Mouse (Mus musculus) CD4-positive, CD25-positive, alpha-beta regulatory T cell, adult 4 months (primary cell): Measurements from ENCODE around the gene Glt8d1. TPM values are rescaled to one million over a fixed set of nuclear protein-coding genes. Genes with fewer than 3 reads are reported as not detected.

Experiments
- ATAC-seq: one replicate; pipeline ENCODE4 v1.8.0; 2017
- polyA plus RNA-seq, 2 experiments: library from polyadenylated mRNA; unstranded; fragments of 100-300 nt; shearing (Covaris generic); gene quantifications; one replicate each; pipeline ENCODE4 v1.2.1; 2017

Glt8d1 gene
- 10 to 100 TPM; 10.1 to 10.4 TPM for polyA plus RNA-seq

- ATAC-seq: peak; percentile 89
Observed at GRCm38 (mm10) chr14:31001307-31002205, at the start of gene Glt8d1, which contains the start of gene Spcs1. Gene Glt8d1, plus strand, starts transcription at chr14:31001400. Gene Spcs1, minus strand, starts transcription at chr14:31001672.

DNA sequence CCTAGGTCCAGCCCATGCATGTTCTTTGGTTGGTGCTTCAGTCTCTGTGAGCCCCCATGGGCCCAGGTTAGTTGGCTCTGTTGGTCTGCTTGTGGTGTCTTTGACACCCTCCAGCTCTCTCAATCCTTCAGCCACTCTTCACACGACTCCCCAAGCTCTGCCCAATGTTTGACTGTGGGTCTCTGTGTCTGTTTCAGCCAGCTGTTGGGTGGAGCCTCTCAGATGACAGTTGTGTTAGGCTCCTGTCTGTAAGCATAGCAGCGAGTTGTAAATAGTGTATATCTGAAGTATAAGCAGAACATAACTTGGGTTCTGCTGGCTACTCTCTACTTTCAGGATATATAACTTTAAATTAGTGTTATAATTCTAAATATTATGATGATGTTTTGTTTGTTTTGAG, 42.7 kb upstream of the Glt8d1 start:
- ATAC-seq: no peak

DNA sequence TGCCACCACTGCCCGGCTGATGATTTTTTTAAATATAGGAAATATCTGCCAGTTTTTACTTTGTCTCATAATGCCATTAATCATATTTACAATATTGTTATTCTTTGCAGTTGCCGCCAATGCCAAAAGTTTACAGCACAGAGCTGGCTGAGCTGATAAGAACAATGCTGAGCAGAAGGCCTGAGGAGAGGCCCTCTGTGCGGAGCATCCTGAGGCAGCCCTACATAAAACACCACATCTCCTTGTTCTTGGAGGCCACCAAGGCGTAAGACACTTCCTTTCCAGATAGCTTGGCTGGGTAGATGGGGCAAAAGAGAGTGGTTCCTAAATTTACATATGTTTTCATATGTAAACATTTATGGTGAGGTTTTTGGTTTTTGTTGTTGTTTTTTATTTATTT, 42.2 kb upstream of the Glt8d1 start:
- no peak for ATAC-seq

DNA sequence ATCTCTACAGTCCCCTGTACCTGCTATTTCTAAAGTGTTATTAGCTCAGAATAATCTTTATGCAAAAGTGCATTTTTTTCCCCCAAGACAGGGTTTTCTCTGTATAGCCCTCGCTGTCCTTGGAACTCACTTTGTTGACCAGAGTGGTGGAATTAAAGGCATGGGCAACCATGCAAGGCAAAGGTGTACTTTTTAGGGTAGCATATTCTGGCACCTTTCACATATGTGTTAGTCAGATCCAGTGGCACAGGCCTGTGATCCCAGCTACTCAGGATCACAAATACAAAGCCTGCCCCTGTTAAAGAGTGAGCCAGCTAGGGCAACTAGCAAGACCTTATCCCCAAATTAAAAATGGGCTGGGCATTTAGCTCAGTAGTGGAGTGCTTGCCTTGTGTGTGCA, 40.8 kb upstream of the Glt8d1 start:
- no peak for ATAC-seq

DNA sequence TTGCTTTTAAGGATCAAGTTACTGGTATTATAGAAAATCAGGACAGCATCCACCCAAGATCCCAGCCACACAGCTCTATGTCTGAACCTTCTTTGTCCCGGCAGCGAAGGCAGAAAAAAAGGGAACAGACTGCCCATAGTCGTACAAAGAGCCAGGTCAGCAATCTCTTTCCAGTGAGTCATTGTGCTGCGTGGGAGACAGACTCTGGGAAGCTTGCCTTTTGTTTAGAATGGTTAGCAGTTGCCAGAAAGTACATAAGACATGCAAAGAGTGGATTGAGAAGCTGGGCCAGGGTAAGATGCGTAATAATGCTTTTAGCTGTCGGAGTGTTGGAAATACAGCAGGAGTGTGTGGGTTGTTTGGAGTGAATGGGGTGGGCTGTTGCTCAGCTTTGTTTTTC, 27.0 kb upstream of the Glt8d1 start:
- ATAC-seq: no peak

GRCm38 (mm10) chr14:30976222-30976621, 25.0 kb upstream of the Glt8d1 start:
- no peak for ATAC-seq

- no peak for ATAC-seq
Observed at GRCm38 (mm10) chr14:30996417-30996816, 4.8 kb upstream of the Glt8d1 start.

- ATAC-seq: no peak
Observed at GRCm38 (mm10) chr14:31000356-31000755, 844 bp upstream of the Glt8d1 start.

DNA sequence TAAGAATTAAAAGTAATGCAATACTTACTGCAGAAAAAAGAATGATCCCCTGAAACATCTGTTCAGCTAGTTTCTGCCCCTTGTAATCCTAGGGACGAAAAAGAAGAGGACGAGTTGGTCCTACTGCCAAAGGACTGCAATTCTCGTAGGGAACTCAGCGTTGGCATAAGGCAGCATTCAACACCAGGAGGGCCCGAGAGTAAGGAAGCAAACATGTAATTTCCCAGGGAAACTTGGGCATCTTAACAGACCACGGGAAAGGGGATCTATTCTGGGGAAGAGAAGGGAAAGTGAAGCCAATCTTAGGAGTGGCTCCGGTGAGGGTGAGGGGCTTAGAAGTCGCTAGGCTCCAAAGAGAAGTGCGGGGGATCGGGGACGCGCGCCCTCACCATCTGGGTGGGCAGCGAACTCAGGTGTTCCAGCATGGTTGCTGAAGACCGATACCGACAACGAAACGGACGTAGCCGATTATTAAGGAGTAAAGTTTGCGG, 339 bp upstream of the Glt8d1 start:
- peak; percentile 17 for ATAC-seq

DNA sequence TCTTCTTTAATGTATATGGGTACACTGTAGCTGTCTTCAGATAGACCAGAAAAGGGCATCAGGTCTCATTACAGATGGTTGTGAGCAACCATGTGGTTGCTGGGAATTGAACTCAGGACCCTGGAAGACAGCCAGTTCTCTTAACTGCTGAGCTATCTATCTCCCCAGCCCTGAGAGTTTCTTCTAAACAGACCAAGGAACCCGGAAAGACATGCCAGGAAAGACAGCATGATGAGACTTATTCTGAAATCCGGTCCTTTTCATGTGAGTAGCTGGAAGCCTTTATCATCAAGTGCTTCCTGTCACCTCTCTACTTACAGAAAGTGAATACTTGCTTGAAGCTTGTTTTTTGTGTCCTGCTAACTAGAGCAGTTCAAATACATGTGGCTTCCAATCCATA, 3.3 kb downstream of the Glt8d1 start:
- ATAC-seq: no peak

DNA sequence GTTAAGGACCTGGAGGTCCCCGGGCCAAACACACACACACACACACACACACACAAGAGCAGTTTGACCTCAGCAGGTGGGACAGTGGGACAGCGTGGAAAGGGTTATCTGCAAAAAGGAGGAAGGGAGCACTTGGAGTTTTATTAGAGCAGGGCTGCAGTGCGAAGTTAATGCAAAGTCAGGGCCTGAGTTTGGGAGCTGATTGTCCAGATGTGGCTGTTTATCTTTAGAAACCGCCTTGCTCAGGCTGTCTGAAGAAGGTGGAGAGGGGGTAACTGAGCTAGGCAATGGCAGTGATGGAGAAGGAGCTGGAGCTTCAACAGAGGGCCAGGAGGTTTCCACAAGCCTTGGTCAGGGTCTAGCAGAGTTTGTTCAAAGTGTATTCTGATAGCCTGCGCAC, 5.6 kb downstream of the Glt8d1 start:
- ATAC-seq: no peak

- no peak for ATAC-seq
Observed at GRCm38 (mm10) chr14:31011588-31011987, 10.4 kb downstream of the Glt8d1 start.

DNA sequence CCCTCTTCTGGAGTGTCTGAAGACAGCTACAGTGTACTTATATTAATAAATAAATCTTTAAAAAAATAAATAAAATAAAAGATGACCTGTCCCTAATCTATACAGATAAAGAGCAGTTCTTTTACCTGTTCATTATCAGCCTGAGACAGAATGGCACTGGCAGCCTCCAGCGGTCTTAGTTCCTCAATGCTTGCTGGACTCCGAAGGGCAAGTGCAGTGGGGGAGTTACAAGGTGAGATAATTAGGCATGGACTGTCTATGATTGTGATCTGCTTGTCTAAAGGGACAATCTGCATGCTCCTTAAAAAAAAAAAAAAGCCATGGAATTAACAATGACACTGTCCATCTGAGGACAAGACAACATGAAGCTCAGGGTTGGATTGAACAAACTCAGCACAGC, 12.7 kb downstream of the Glt8d1 start:
- ATAC-seq: no peak

- no peak for ATAC-seq
Observed at GRCm38 (mm10) chr14:31016063-31016462, 14.9 kb downstream of the Glt8d1 start.

GRCm38 (mm10) chr14:31017854-31018253, 16.7 kb downstream of the Glt8d1 start:
- ATAC-seq: no peak

- ATAC-seq: peak; percentile 64
Observed at GRCm38 (mm10) chr14:31018860-31019291, 17.7 kb downstream of the Glt8d1 start, which contains the start of the genes Pbrm1 and Gnl3. Gene Pbrm1, plus strand, starts transcription at chr14:31019138. Gene Gnl3, minus strand, starts transcription at chr14:31019152.

DNA sequence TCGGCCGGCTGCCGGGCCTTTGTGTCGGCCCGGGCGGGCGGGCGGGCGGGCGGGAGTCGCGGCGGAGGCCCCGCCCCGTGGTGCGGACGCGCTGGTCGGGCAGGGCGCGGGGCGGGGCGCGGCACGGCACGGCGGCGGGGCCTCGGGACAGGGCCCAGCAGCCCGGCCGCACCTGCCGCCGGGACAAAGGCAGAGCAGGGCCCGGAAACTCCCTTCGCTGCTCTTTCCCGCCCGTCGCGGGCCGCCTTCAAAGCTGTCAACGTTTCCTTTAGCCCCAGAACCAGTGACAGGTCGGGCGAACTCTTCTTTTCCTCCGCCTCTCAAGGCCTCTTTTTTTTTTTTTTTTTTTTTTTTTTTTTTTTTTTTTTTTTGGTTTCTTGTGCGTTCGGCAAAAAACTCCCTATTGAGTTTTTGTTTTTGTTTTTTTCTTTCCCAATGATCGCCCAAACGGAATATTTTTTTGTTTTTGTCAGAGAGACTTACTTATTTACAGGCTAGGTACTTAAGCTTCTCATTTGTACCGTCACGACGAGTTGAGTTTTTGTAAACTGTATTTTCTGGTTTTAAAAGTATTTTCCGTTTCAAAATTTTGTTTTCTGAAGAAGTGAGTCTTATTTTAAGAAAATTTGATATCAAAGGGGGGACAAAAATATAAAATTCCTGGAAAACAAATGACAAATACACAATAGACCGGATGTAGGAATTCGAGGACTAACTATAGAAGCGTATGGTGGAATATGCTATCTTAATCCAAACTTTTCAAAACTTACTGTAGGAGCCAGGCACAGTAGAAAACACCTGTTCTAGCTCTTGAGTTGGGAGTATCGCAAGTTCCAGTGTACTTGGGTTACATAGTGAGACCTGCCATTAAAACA, 18.4 kb downstream of the Glt8d1 start:
- peak; percentile 87 for ATAC-seq

- no peak for ATAC-seq
Observed at GRCm38 (mm10) chr14:31022579-31022978, 21.4 kb downstream of the Glt8d1 start.

GRCm38 (mm10) chr14:31025785-31026184, 24.6 kb downstream of the Glt8d1 start:
- ATAC-seq: peak; percentile 49

GRCm38 (mm10) chr14:31045296-31045695, 44.1 kb downstream of the Glt8d1 start:
- ATAC-seq: no peak

DNA sequence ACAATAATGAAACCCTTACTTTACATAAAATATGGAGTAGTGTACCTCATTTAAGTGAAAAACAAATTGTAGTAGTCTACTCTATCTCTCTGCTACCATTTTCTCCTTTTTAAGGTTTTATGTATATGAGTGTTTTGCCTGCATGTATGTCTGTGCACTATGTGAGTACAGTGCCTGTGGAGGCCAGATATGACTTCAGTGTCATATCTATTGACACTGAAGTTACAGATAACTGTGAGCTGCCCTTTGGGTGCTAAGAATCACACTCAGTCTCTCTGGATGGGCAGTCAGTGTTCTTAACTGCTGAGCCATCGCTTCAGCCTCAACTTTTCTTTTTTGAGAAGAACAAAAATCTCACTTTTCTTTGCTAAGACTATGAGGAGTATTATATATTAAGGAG, 44.6 kb downstream of the Glt8d1 start:
- ATAC-seq: no peak
